Mouse (Mus musculus) lung, postnatal 0 days (tissue): ENCODE results near the gene Kidins220. TPM values are rescaled to one million over a fixed set of nuclear protein-coding genes. Genes with fewer than 3 reads are reported as not detected.

ENCODE experiments used
- ATAC-seq: fragments of 200-750 bp; cut with Nextera tagmentation; 2 replicates; pipeline ENCODE4 v1.8.0; 2017; ENCODE audit warnings: moderate library complexity
- DNase-seq: peaks from one replicate; pipeline ENCODE4 v3.0.0-alpha.2; 2016; ENCODE audit warnings: low spot score
- H3K27ac ChIP-seq: fragments of 300-500 bp; sonication (generic); 2 replicates; pipeline ENCODE4 v1.5.1; 2014; ENCODE audit warnings: antibody characterized with exemption, mild to moderate bottlenecking, low read length, mixed read lengths
- H3K27me3 ChIP-seq: fragments of 300-500 bp; sonication (generic); replicated peaks from 2 replicates; pipeline ENCODE4 v1.6.1; 2014; ENCODE audit warnings: low read length, mixed read lengths; ENCODE audit not compliant: insufficient read depth
- H3K36me3 ChIP-seq: fragments of 300-500 bp; sonication (generic); 2 replicates; pipeline ENCODE4 v1.6.1; 2014; ENCODE audit warnings: low read length, mixed read lengths; ENCODE audit not compliant: insufficient read depth
- H3K4me1 ChIP-seq: fragments of 300-500 bp; sonication (generic); 2 replicates; pipeline ENCODE4 v1.6.1; 2014; ENCODE audit warnings: antibody characterized with exemption, low read depth, low read length, mixed read lengths; ENCODE audit not compliant: insufficient read depth
- H3K4me2 ChIP-seq: fragments of 300-500 bp; sonication (generic); replicated peaks from 2 replicates; pipeline ENCODE4 v1.6.1; 2014; ENCODE audit warnings: low read depth, mild to moderate bottlenecking, low read length, moderate library complexity, mixed read lengths
- H3K4me3 ChIP-seq: fragments of 300-500 bp; sonication (generic); 2 replicates; pipeline ENCODE4 v1.5.1; 2014; ENCODE audit warnings: low read depth, low read length
- H3K9ac ChIP-seq: fragments of 300-500 bp; sonication (generic); replicated peaks from 2 replicates; pipeline ENCODE4 v1.6.1; 2014; ENCODE audit warnings: low read depth, mild to moderate bottlenecking
- H3K9me3 ChIP-seq: fragments of 300-500 bp; sonication (generic); 2 replicates; pipeline ENCODE4 v1.6.1; 2016; ENCODE audit warnings: low read length, mixed read lengths
- CTCF ChIP-seq: IDR thresholded peaks from 2 replicates; pipeline ENCODE4 v1.5.1; 2016; ENCODE audit warnings: antibody characterized with exemption, mild to moderate bottlenecking
- EP300 ChIP-seq: IDR thresholded peaks from 2 replicates; pipeline ENCODE4 v1.6.1; 2016; ENCODE audit warnings: antibody characterized with exemption, mild to moderate bottlenecking, control low read depth
- WGBS: fragments of 180-500 bp; shearing (Covaris S2); extraction: QIAGEN DNeasy Blood & Tissue Kit; methylation state at CpG from one replicate; pipeline ENCODE4 v1.1.7; 2014; 5-methylcytosine and 5-hydroxymethylcytosine counted together
- polyA plus RNA-seq: library from polyadenylated mRNA; unstranded; fragments of >200 nt; fragmentation: Nextera tagmentation; extraction: Ambion mirVana; gene quantifications from 2 replicates; pipeline ENCODE4 v1.2.1, GENCODE M21; 2015

Kidins220 gene
- polyA plus RNA-seq, 1 experiment from 2014 or later: 14.0 TPM

DNA sequence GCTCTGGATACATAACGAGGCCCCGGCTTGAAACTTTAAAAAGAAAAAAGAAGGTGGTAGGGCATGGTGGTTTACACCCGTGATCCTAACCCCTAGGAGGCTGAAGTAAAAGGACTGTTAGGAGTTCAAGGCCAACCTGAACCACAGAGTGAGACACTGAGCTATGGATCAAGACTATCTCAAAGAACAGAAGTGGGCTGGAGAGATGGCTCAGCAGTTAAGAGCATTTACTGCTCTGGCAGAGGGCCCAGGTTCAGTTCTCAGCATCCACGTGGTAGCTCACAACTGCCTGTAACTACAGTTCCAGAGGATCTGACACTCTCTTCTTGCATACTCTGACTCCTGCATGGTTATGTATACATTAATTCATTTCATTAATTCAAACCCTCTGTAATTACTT, 31.3 kb upstream of the Kidins220 start:
- Histone ChIP-seq H3K9me3 (no peaks in the 10 kb centered on the region), H3K4me3 (no peak overlapping the region), H3K4me1 (no peaks in the 10 kb centered on the region), H3K4me2 (no peak overlapping the region), H3K36me3 (no peaks in the 10 kb centered on the region; the same call in 1 of the 2 replicates), H3K27me3 (no peaks in the 10 kb centered on the region), H3K9ac (no peak overlapping the region), H3K27ac (no peak overlapping the region)
- ATAC-seq: no peak
- WGBS: 76% methylated on average over 4 of the region's 4 CpGs
- no peak for DNase-seq
- TF ChIP-seq EP300 (no peak), CTCF (no peak)

- no peaks in the 10 kb centered on the region; the same call in 1 of the 2 replicates for H3K36me3 ChIP-seq
- H3K4me3 ChIP-seq: no peak overlapping the region
- WGBS: 86% methylated on average over 7 of the region's 7 CpGs
- H3K4me2 ChIP-seq: no peak overlapping the region
- H3K27ac ChIP-seq: no peak overlapping the region
- DNase-seq: no peak
- H3K4me1 ChIP-seq: no peaks in the 10 kb centered on the region
- H3K27me3 ChIP-seq: no peaks in the 10 kb centered on the region
- H3K9me3 ChIP-seq: no peaks in the 10 kb centered on the region
- no peak overlapping the region for H3K9ac ChIP-seq
- no peak for TF ChIP-seq CTCF
- no peak for TF ChIP-seq EP300
- ATAC-seq: no peak
Measured at GRCm38 (mm10) chr12:24944597-24944996, 30.1 kb upstream of the Kidins220 start.

DNA sequence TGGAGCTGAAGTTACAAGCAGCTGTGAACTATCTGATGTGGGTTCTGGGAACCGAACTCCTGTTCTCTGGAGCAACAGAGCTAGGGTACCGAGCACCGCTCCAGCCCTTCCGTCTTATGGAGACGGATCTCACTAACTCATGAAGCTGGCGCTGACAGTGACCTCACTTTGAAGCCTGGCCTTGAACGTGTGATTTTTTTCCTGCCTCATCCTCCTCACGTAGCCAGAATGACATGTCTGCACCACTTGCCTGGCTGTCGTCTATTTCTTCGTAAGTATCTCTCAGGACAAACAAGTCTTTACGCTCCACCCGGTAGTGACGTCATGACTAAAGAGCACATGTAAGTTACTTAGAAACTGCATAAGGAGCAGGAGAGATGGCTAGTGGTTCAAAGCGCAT, 27.7 kb upstream of the Kidins220 start:
- no peak overlapping the region for H3K4me3 ChIP-seq
- no peak overlapping the region for H3K4me2 ChIP-seq
- no peaks in the 10 kb centered on the region for H3K9me3 ChIP-seq
- WGBS: 79% methylated on average over 14 of the region's 14 CpGs
- no peaks in the 10 kb centered on the region for H3K4me1 ChIP-seq
- H3K36me3 ChIP-seq: peaks cover 9% of the 10 kb centered on the region; the same call in 1 of the 2 replicates
- H3K27me3 ChIP-seq: no peaks in the 10 kb centered on the region
- TF ChIP-seq EP300 (no peak), CTCF (no peak)
- H3K9ac ChIP-seq: no peak overlapping the region
- no peak overlapping the region for H3K27ac ChIP-seq
- DNase-seq: no peak
- no peak for ATAC-seq

DNA sequence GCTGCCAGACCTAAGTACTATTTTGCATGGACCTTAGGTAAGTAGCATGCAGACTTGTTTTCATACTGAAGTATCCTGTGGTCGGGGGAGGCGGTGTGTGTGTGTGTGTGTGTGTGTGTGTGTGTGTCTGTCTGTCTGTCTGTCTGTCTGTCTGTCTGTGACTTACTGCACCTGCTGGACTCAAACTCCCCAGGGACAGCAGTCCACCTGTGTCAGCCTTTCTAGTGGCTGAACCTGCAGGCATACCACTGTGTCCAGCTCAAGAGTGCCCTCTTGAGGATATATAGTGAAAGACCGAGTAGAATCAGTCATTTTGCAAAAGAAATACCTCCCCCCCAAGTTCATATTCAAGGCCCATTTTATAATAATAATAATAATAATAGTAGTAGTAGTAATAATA, 26.4 kb upstream of the Kidins220 start:
- peaks cover 10% of the 10 kb centered on the region; the same call in 1 of the 2 replicates for H3K36me3 ChIP-seq
- 56% methylated on average over 3 of the region's 3 CpGs for WGBS
- no peak overlapping the region for H3K4me2 ChIP-seq
- peak; percentile 77 for TF ChIP-seq CTCF
- no peak for TF ChIP-seq EP300
- H3K4me1 ChIP-seq: no peaks in the 10 kb centered on the region
- no peaks in the 10 kb centered on the region for H3K27me3 ChIP-seq
- H3K4me3 ChIP-seq: no peak overlapping the region
- no peak overlapping the region for H3K27ac ChIP-seq
- no peak overlapping the region for H3K9ac ChIP-seq
- ATAC-seq: no peak; the same call in 1 of the 2 replicates
- DNase-seq: peak; percentile 71
- H3K9me3 ChIP-seq: no peaks in the 10 kb centered on the region

- 89% methylated on average over 7 of the region's 7 CpGs for WGBS
Measured at GRCm38 (mm10) chr12:24950376-24951046, 24.2 kb upstream of the Kidins220 start.

GRCm38 (mm10) chr12:24952147-24952546, 22.6 kb upstream of the Kidins220 start:
- TF ChIP-seq CTCF (peak; percentile 90), EP300 (no peak)
- 30% methylated on average over 6 of the region's 6 CpGs for WGBS

More at GRCm38 (mm10) chr12:24950376-24951046, 24.2 kb upstream of the Kidins220 start:
- no peaks in the 10 kb centered on the region for H3K4me1 ChIP-seq
- TF ChIP-seq CTCF (peak; percentile 66), EP300 (no peak)
- no peak overlapping the region for H3K4me3 ChIP-seq
- H3K9ac ChIP-seq: no peak overlapping the region
- no peak overlapping the region for H3K4me2 ChIP-seq
- DNase-seq (no peak), ATAC-seq (no peak)
- H3K36me3 ChIP-seq: peaks cover 10% of the 10 kb centered on the region; the same call in 1 of the 2 replicates
- H3K27ac ChIP-seq: no peak overlapping the region
- no peaks in the 10 kb centered on the region for H3K27me3 ChIP-seq
- no peaks in the 10 kb centered on the region for H3K9me3 ChIP-seq

More at GRCm38 (mm10) chr12:24952147-24952546, 22.6 kb upstream of the Kidins220 start:
- DNase-seq (peak; percentile 65), ATAC-seq (peak; percentile 43)
- no peaks in the 10 kb centered on the region for H3K4me1 ChIP-seq
- no peak overlapping the region for H3K4me2 ChIP-seq
- H3K9me3 ChIP-seq: no peaks in the 10 kb centered on the region
- H3K4me3 ChIP-seq: no peak overlapping the region
- H3K27ac ChIP-seq: no peak overlapping the region
- no peak overlapping the region for H3K9ac ChIP-seq
- no peaks in the 10 kb centered on the region for H3K27me3 ChIP-seq
- peaks cover 16% of the 10 kb centered on the region for H3K36me3 ChIP-seq
